Mouse (Mus musculus) hindlimb bud, embryonic 11.5 days (tissue): Measurements from ENCODE around the gene Spata31.

Experiments used
- DNase-seq: peaks from one replicate; pipeline ENCODE4 v3.0.0-alpha.2; 2012; ENCODE audit warnings: low read depth, low spot score; ENCODE audit errors: extremely low spot score

Spata31 gene

GRCm38 (mm10) chr13:64917191-64917590 lies at the start of gene Spata31:
TSS of gene Spata31 (plus strand) at chr13:64917406.
- DNase-seq: no peak

- no peak for DNase-seq
Measured at GRCm38 (mm10) chr13:64903132-64903531, 14.1 kb upstream of the Spata31 start.

- no peak for DNase-seq
Measured at GRCm38 (mm10) chr13:64903585-64904208, 13.5 kb upstream of the Spata31 start, which contains the start of gene Cntnap3. TSS of gene Cntnap3 (minus strand) at chr13:64903955.
